Mouse (Mus musculus) CH12.LX (cell line): ENCODE data around the gene Adam15. TPM values are rescaled to one million over a fixed set of nuclear protein-coding genes. Genes with fewer than 3 reads are reported as not detected.
A peak's percentile ranks its signal among the peaks of the same experiment; 100 is the strongest.

Experiments
- DNase-seq: peaks from one replicate; pipeline ENCODE4 v3.0.0-alpha.2; 2013; ENCODE audit errors: extremely low read depth
- H3K27ac ChIP-seq: 2 replicates; pipeline ENCODE4 v1.5.1; 2012; ENCODE audit warnings: low read depth, mild to moderate bottlenecking, control low read depth, moderate library complexity; ENCODE audit not compliant: insufficient read depth
- H3K27me3 ChIP-seq: replicated peaks from 2 replicates; pipeline ENCODE3; 2012; ENCODE audit warnings: inconsistent platforms
- H3K36me3 ChIP-seq, 2 experiments: replicated peaks in 1 of 2; 2 replicates each; pipeline versions ENCODE3 to v1.6.1; 2012; ENCODE audit warnings: inconsistent platforms in 1 of 2, low read length in 1 of 2, mild to moderate bottlenecking in 1 of 2, mixed read lengths in 1 of 2, moderate library complexity in 1 of 2; ENCODE audit not compliant: control insufficient read depth in 1 of 2, insufficient read depth in 1 of 2
- H3K4me1 ChIP-seq, 2 experiments: 2 replicates each; pipeline ENCODE4 v1.6.1; 2012; ENCODE audit warnings: inconsistent platforms in 1 of 2, moderate library complexity in 1 of 2; ENCODE audit not compliant: insufficient read depth in 2 of 2, control insufficient read depth in 1 of 2
- H3K4me2 ChIP-seq: 2 replicates; pipeline ENCODE4 v1.6.1; 2012; ENCODE audit warnings: low read depth, mild to moderate bottlenecking, control low read depth; ENCODE audit not compliant: poor library complexity, insufficient read depth, severe bottlenecking
- H3K4me3 ChIP-seq, 3 experiments: fragments of 150-350 bp in 1 of 3; sonication (generic) in 1 of 3; replicated peaks in 1 of 3; 2 replicates each; pipeline versions ENCODE3 to v1.5.1; 2011 to 2012; ENCODE audit warnings: low read depth in 2 of 3, low read length in 2 of 3, mild to moderate bottlenecking in 2 of 3, moderate library complexity in 2 of 3, control low read depth in 1 of 3, improper control_type of control experiment in 1 of 3, inconsistent platforms in 1 of 3, mixed read lengths in 1 of 3; ENCODE audit not compliant: poor library complexity in 1 of 3
- H3K79me2 ChIP-seq: replicated peaks from 2 replicates; pipeline ENCODE4 v1.6.1; 2012; ENCODE audit warnings: mild to moderate bottlenecking, moderate library complexity; ENCODE audit not compliant: control insufficient read depth, poor library complexity, insufficient read depth, severe bottlenecking; ENCODE audit errors: extremely low read depth
- H3K9ac ChIP-seq: 2 replicates; pipeline ENCODE4 v1.6.1; 2012; ENCODE audit warnings: low read depth, mild to moderate bottlenecking, control low read depth, moderate library complexity; ENCODE audit not compliant: insufficient read depth
- H3K9me3 ChIP-seq: replicated peaks from 2 replicates; pipeline ENCODE3; 2012; ENCODE audit warnings: low read length, inconsistent platforms, mixed read lengths
- BHLHE40 ChIP-seq: IDR thresholded peaks from 2 replicates; pipeline ENCODE4 v1.6.1; 2011; ENCODE audit warnings: mild to moderate bottlenecking, low read depth, low read length, improper control_type of control experiment
- CHD1 ChIP-seq: IDR thresholded peaks from 2 replicates; pipeline ENCODE4 v1.6.1; 2012; ENCODE audit warnings: low read depth, low read length, improper control_type of control experiment, inconsistent platforms
- CHD2 ChIP-seq: IDR thresholded peaks from 2 replicates; pipeline ENCODE4 v1.6.1; 2011; ENCODE audit warnings: low read length, improper control_type of control experiment
- CTCF ChIP-seq, 2 experiments: IDR thresholded peaks in 1 of 2; conservative IDR thresholded peaks in 1 of 2; 2 replicates each; pipeline ENCODE4 v1.5.1; 2011 to 2012; ENCODE audit warnings: low read depth in 2 of 2, low read length in 2 of 2, improper control_type of control experiment in 1 of 2, inconsistent platforms in 1 of 2, mild to moderate bottlenecking in 1 of 2, moderate library complexity in 1 of 2
- E2F4 ChIP-seq: IDR thresholded peaks from 2 replicates; pipeline ENCODE4 v1.6.1; 2011; ENCODE audit warnings: low read depth, low read length, improper control_type of control experiment; ENCODE audit not compliant: insufficient replicate concordance
- ETS1 ChIP-seq: conservative IDR thresholded peaks from 2 replicates; pipeline ENCODE4 v1.6.1; 2012; ENCODE audit warnings: low read depth, mild to moderate bottlenecking, inconsistent platforms, low read length, improper control_type of control experiment, moderate library complexity
- IRF4 ChIP-seq: IDR thresholded peaks from 2 replicates; pipeline ENCODE4 v1.6.1; 2014; ENCODE audit warnings: low read depth, mild to moderate bottlenecking, inconsistent platforms, low read length, improper control_type of control experiment
- JUN ChIP-seq: IDR thresholded peaks from 2 replicates; pipeline ENCODE4 v1.6.1; 2011; ENCODE audit warnings: low read depth, mild to moderate bottlenecking, low read length, improper control_type of control experiment, moderate library complexity; ENCODE audit not compliant: insufficient read depth
- MAZ ChIP-seq: IDR thresholded peaks from 2 replicates; pipeline ENCODE4 v1.6.1; 2012; ENCODE audit warnings: low read depth, mild to moderate bottlenecking, inconsistent platforms, low read length, improper control_type of control experiment, moderate library complexity
- NRF1 ChIP-seq: IDR thresholded peaks from 2 replicates; pipeline ENCODE4 v1.6.1; 2014; ENCODE audit warnings: low read depth, mild to moderate bottlenecking, inconsistent platforms, low read length, improper control_type of control experiment, moderate library complexity
- POLR2A ChIP-seq: IDR thresholded peaks from 2 replicates; pipeline ENCODE4 v1.6.1; 2011; ENCODE audit warnings: low read depth, mild to moderate bottlenecking, improper control_type of control experiment, low read length
- RAD21 ChIP-seq: IDR thresholded peaks from 2 replicates; pipeline ENCODE4 v1.6.1; 2011; ENCODE audit warnings: low read depth, mild to moderate bottlenecking, low read length, improper control_type of control experiment, moderate library complexity
- TBP ChIP-seq: conservative IDR thresholded peaks from 2 replicates; pipeline ENCODE4 v1.6.1; 2011; ENCODE audit warnings: low read depth, low read length, improper control_type of control experiment
- USF2 ChIP-seq: conservative IDR thresholded peaks from 2 replicates; pipeline ENCODE4 v1.6.1; 2011; ENCODE audit warnings: low read depth, low read length, improper control_type of control experiment
- ZC3H11A ChIP-seq: IDR thresholded peaks from 2 replicates; pipeline ENCODE4 v1.6.1; 2012; ENCODE audit warnings: low read depth, mild to moderate bottlenecking, inconsistent platforms, low read length, improper control_type of control experiment
- ZNF384 ChIP-seq: IDR thresholded peaks from 2 replicates; pipeline ENCODE4 v1.6.1; 2012; ENCODE audit warnings: low read depth, low read length, improper control_type of control experiment, inconsistent platforms
- dilution Hi-C: fragments of 300-500 bp; cut with MboI; formaldehyde crosslinking; loops from 2 replicates; pipeline ENCODE4 v1.14.3; 2020; ENCODE audit warnings: low sequenced_read_pairs; ENCODE audit not compliant: extremely low pct_unique_long_range_greater_than_20kb, extremely low pct_ligation_motif_present
- in situ Hi-C: fragments of 300-500 bp; cut with MboI; formaldehyde crosslinking; loops from 3 replicates; pipeline ENCODE4 v1.14.3; 2019; ENCODE audit warnings: low sequenced_read_pairs, low pct_ligation_motif_present, low pct_unique_long_range_greater_than_20kb, mixed read lengths
- polyA plus RNA-seq: library from polyadenylated mRNA; unstranded; fragments of >175 nt; gene quantifications from 2 replicates; pipeline ENCODE4 v1.2.1, GENCODE M21; 2012; ENCODE audit warnings: low read depth; ENCODE audit not compliant: insufficient read length
- total RNA-seq, 2 experiments: library from RNA; depleted of rRNA; stranded (reverse); fragments of 300-350 nt in 1 of 2; fragments of >200 nt in 1 of 2; gene quantifications; 2 replicates each; pipeline ENCODE4 v1.2.3; 2012 to 2014

The Adam15 gene
- total and polyA plus RNA-seq, 3 experiments: 5.8 to 39.1 (median 26.5) TPM

GRCm38 (mm10) chr3:89319591-89320350 is 30.0 kb downstream of the Adam15 start:
- H3K4me1 ChIP-seq: peaks cover 38 to 60% of the 10 kb centered on the region in 2 experiments
- TF ChIP-seq CTCF (conservative IDR thresholded peaks at IDR 0.05 in 1 of 2, IDR thresholded peaks at IDR 0.05 in 1 of 2; ENCODE audit: low read depth in 2 of 2, low read length in 2 of 2) (no peak), ETS1 (no peak), IRF4 (no peak), ZC3H11A (no peak), MAZ (no peak), NRF1 (no peak), USF2 (no peak)
- dilution Hi-C loops (no loop called here), in situ Hi-C loops (no loop called here)
- H3K9ac ChIP-seq: no peak overlapping the region
- H3K27ac ChIP-seq: no peak overlapping the region
- no peak for DNase-seq
- no peak overlapping the region for H3K4me2 ChIP-seq
- H3K36me3 ChIP-seq: no peaks in the 10 kb centered on the region
- H3K4me3 ChIP-seq: no peak overlapping the region
- peaks cover 75% of the 10 kb centered on the region for H3K27me3 ChIP-seq
- no peaks in the 10 kb centered on the region for H3K79me2 ChIP-seq
- H3K9me3 ChIP-seq: peaks cover 3% of the 10 kb centered on the region

GRCm38 (mm10) chr3:89318971-89319590 is 30.7 kb downstream of the Adam15 start:
- no peaks in the 10 kb centered on the region for H3K79me2 ChIP-seq
- DNase-seq: no peak
- no peak overlapping the region for H3K4me3 ChIP-seq
- TF ChIP-seq TBP (no peak), CHD2 (no peak), ZNF384 (no peak), ETS1 (no peak), POLR2A (no peak), CHD1 (no peak), E2F4 (no peak)
- peaks cover 3% of the 10 kb centered on the region for H3K9me3 ChIP-seq
- dilution Hi-C loops: no loop called here
- H3K9ac ChIP-seq: no peak overlapping the region
- no peak overlapping the region for H3K27ac ChIP-seq
- no peaks in the 10 kb centered on the region for H3K36me3 ChIP-seq
- in situ Hi-C loops: no loop called here
- peaks cover 71% of the 10 kb centered on the region for H3K27me3 ChIP-seq
- no peak overlapping the region for H3K4me2 ChIP-seq
- peaks cover 39 to 67% of the 10 kb centered on the region in 2 experiments for H3K4me1 ChIP-seq

DNA sequence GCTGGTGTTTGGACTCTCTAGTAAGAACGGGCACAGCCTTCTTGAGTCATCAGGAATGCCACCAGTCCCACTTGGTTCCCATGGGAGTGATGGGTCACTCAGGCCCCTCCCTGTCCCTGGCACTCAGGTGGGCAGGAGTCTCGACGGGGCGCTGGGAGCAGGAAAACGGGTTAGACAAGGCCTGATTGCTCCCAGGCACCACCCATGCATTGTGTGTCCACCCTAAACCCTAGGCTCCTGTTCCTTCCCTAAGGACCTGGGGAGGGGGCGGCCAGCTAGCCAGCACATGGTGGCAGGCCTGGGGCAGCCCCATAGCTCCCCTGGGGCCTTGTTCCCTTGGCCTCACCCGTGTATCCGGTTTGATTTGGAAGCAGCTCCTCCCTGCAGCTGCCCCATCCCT is 31.5 kb downstream of the Adam15 start:
- dilution Hi-C loops (no loop called here), in situ Hi-C loops (no loop called here)
- Histone ChIP-seq H3K36me3 (no peaks in the 10 kb centered on the region), H3K27me3 (peaks cover 64% of the 10 kb centered on the region), H3K4me3 (no peak overlapping the region), H3K9me3 (peaks cover 3% of the 10 kb centered on the region), H3K27ac (no peak overlapping the region), H3K4me2 (no peak overlapping the region)
- no peak for DNase-seq
- TF ChIP-seq JUN (no peak), RAD21 (no peak), IRF4 (no peak), BHLHE40 (peak; percentile 20; the same call in 1 of the 2 replicates)
- TF ChIP-seq, all 38 proteins: peak for 1
- H3K4me1 ChIP-seq: peaks cover 39 to 68% of the 10 kb centered on the region in 2 experiments
- no peaks in the 10 kb centered on the region for H3K79me2 ChIP-seq
- H3K9ac ChIP-seq: no peak overlapping the region
